In genomic region chr12:116660076-116660475, GRCm38 (mm10) we compare ENCODE assay signal across 8 mouse cellular contexts.
A peak's percentile ranks its signal among the peaks of the same experiment; 100 is the strongest.
DNase-seq lines count a peak whose midpoint lies in the region; ATAC-seq and TF ChIP-seq lines count a peak whose summit lies in the region.

No protein-coding gene starts in this region.

- no peak overlapping the region for H3K9ac ChIP-seq in forebrain, embryonic 16.5 days (replicated peaks; ENCODE audit: low read depth, low read length)
- H3K9ac ChIP-seq in ES-Bruce4 (ENCODE audit: low read depth, poor library complexity, severe bottlenecking) = no peak overlapping the region
- H3K9ac ChIP-seq in midbrain, embryonic 15.5 days = no peak overlapping the region

- no peaks in the 10 kb centered on the region for H3K27me3 ChIP-seq in forebrain, embryonic 10.5 days (ENCODE audit: poor library complexity, severe bottlenecking)
- no peaks in the 10 kb centered on the region for H3K27me3 ChIP-seq in forebrain, embryonic 16.5 days (replicated peaks; ENCODE audit: control insufficient read depth, insufficient read depth, low read length)
- H3K27me3 ChIP-seq in ES-Bruce4 (ENCODE audit: control insufficient read depth, insufficient read depth, low read length, poor library complexity, severe bottlenecking) = no peaks in the 10 kb centered on the region
- no peaks in the 10 kb centered on the region for H3K27me3 ChIP-seq in midbrain, embryonic 15.5 days (replicated peaks)

- TF ChIP-seq POLR2A in ES-Bruce4 (IDR thresholded peaks at IDR 0.05; ENCODE audit: insufficient read depth, low read length) = no peak

- H3K27ac ChIP-seq in forebrain, embryonic 10.5 days = 0 out of 2 replicates have a peak overlapping the region, but pooled peaks have one; percentile 21
- no peak overlapping the region for H3K27ac ChIP-seq in forebrain, embryonic 16.5 days (ENCODE audit: low read length)
- H3K27ac ChIP-seq in ES-Bruce4 (ENCODE audit: insufficient read depth, low read length) = 0 out of 2 replicates have a peak overlapping the region, but pooled peaks have one; percentile 39
- peak overlapping the region; percentile 66 for H3K27ac ChIP-seq in midbrain, embryonic 15.5 days

- DNase-seq in forebrain, embryonic 10.5 days (ENCODE audit: extremely low spot score, low spot score) = no peak
- peak; percentile 55 to 68 for DNase-seq in cerebellum, postnatal 14 days
- DNase-seq in spleen, postnatal 4 days (ENCODE audit: low spot score in 2 of 2) = no peak
- DNase-seq in gastrocnemius, postnatal 36 days = no peak

- WGBS in forebrain, embryonic 10.5 days = 20% methylated on average over 7 of the region's 7 CpGs
- 8% methylated on average over 7 of the region's 7 CpGs for WGBS in forebrain, embryonic 16.5 days
- 7% methylated on average over 7 of the region's 7 CpGs for WGBS in midbrain, embryonic 15.5 days

- peaks cover 15% of the 10 kb centered on the region for H3K4me1 ChIP-seq in forebrain, embryonic 10.5 days
- peaks cover 10% of the 10 kb centered on the region; the same call in 1 of the 2 replicates for H3K4me1 ChIP-seq in forebrain, embryonic 16.5 days (replicated peaks; ENCODE audit: control insufficient read depth, insufficient read depth, low read length)
- peaks cover 5% of the 10 kb centered on the region for H3K4me1 ChIP-seq in ES-Bruce4 (ENCODE audit: control insufficient read depth, insufficient read depth, low read length)
- peaks cover 10% of the 10 kb centered on the region for H3K4me1 ChIP-seq in midbrain, embryonic 15.5 days

- TF ChIP-seq EP300 in ES-Bruce4 (IDR thresholded peaks at IDR 0.05; ENCODE audit: insufficient read depth, low read depth, low read length) = 0 out of 2 replicates have a peak, but pooled peaks have one; percentile 57

- no peak for ATAC-seq in forebrain, embryonic 16.5 days
- 0 out of 2 replicates have a peak, but pooled peaks have one; percentile 40 for ATAC-seq in midbrain, embryonic 15.5 days (replicated peaks)
- no peak for ATAC-seq in granulocyte monocyte progenitor cell, adult 5-6 weeks (replicated peaks; ENCODE audit: poor library complexity, severe bottlenecking)

- H3K36me3 ChIP-seq in forebrain, embryonic 10.5 days (replicated peaks) = no peaks in the 10 kb centered on the region
- no peaks in the 10 kb centered on the region for H3K36me3 ChIP-seq in forebrain, embryonic 16.5 days (ENCODE audit: control insufficient read depth, insufficient read depth)
- no peaks in the 10 kb centered on the region for H3K36me3 ChIP-seq in ES-Bruce4 (ENCODE audit: control insufficient read depth, insufficient read depth, low read length, poor library complexity, severe bottlenecking)
- H3K36me3 ChIP-seq in midbrain, embryonic 15.5 days (replicated peaks) = no peaks in the 10 kb centered on the region

- no peak overlapping the region for H3K4me3 ChIP-seq in forebrain, embryonic 10.5 days
- no peak overlapping the region for H3K4me3 ChIP-seq in forebrain, embryonic 16.5 days (replicated peaks; ENCODE audit: low read length)
- no peak overlapping the region for H3K4me3 ChIP-seq in ES-Bruce4 (ENCODE audit: low read depth, low read length)
- no peak overlapping the region for H3K4me3 ChIP-seq in midbrain, embryonic 15.5 days

- no peak overlapping the region for H3K4me2 ChIP-seq in forebrain, embryonic 16.5 days (ENCODE audit: low read length)
- H3K4me2 ChIP-seq in midbrain, embryonic 15.5 days = no peak overlapping the region

- H3K9me3 ChIP-seq in forebrain, embryonic 10.5 days = no peaks in the 10 kb centered on the region
- no peaks in the 10 kb centered on the region for H3K9me3 ChIP-seq in forebrain, embryonic 16.5 days (ENCODE audit: control insufficient read depth, low read length)
- no peaks in the 10 kb centered on the region for H3K9me3 ChIP-seq in ES-Bruce4 (replicated peaks; ENCODE audit: control insufficient read depth, insufficient read depth, low read length, poor library complexity, severe bottlenecking)
- no peaks in the 10 kb centered on the region for H3K9me3 ChIP-seq in midbrain, embryonic 15.5 days

- TF ChIP-seq CTCF in ES-Bruce4 (IDR thresholded peaks at IDR 0.05; ENCODE audit: low read depth, low read length) = no peak

- intact Hi-C loops in gastrocnemius, postnatal 36 days (cut with DNase I) = no loop called here

Comparison
In these comparisons a context has a peak if more than half of its experiments do, and no peak if none do; other contexts are left out.
1. DNase-seq: peak in cerebellum, postnatal 14 days (2 of 2); none in forebrain, embryonic 10.5 days (single experiment), spleen, postnatal 4 days (0 of 2) and gastrocnemius, postnatal 36 days (0 of 2).